Mouse (Mus musculus): ENCODE measurements around the gene Utp6. TPM values are rescaled to one million over a fixed set of nuclear protein-coding genes. Genes with fewer than 3 reads are reported as not detected.
"Not testable (repeated sequence)": the region's sequence is repeated elsewhere in the genome, so short reads cannot be mapped to it uniquely, and the experiment has no call there.

Gene Utp6
- polyA plus RNA-seq, 1 experiment, result 29.9 TPM

DNA sequence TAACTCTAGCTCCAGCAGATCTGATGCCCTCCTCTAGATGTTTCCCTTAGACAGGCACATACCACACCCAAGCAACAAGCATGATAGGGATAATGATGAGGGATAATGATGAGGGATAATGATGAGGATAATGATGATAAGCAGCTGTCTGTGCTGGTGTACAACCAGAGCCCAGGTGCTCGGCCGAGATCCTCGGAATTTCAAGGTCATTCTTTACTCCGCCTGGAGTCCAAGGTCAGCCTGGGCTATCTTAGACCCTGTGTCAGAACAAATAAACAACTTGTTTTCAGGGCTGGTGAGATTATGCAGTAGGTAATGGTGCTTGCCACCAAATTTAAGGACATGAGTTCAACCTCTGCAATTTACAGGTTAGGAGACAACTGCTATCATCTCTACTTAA lies 24.7 kb upstream of the Utp6 start:
- Histone ChIP-seq H3K4me3 (ENCODE audit: insufficient read depth, low read length) (no peak overlapping the region), H3K27ac (ENCODE audit: insufficient read depth, low read depth, low read length) (no peak overlapping the region), H3K4me1 (ENCODE audit: control insufficient read depth, insufficient read depth, low read length) (peaks cover 10% of the 10 kb centered on the region)
- no peak for TF ChIP-seq CTCF (IDR thresholded peaks at IDR 0.05; ENCODE audit: low read depth, low read length)
- no peak for TF ChIP-seq POLR2A (IDR thresholded peaks at IDR 0.05; ENCODE audit: borderline replicate concordance, low read depth, low read length)

- H3K27ac ChIP-seq (ENCODE audit: insufficient read depth, low read depth, low read length); H3K4me3 ChIP-seq (ENCODE audit: insufficient read depth, low read length); H3K4me1 ChIP-seq (ENCODE audit: control insufficient read depth, insufficient read depth, low read length): not testable (repeated sequence)
Observed at GRCm38 (mm10) chr11:79977747-79978146, 15.6 kb upstream of the Utp6 start.

DNA sequence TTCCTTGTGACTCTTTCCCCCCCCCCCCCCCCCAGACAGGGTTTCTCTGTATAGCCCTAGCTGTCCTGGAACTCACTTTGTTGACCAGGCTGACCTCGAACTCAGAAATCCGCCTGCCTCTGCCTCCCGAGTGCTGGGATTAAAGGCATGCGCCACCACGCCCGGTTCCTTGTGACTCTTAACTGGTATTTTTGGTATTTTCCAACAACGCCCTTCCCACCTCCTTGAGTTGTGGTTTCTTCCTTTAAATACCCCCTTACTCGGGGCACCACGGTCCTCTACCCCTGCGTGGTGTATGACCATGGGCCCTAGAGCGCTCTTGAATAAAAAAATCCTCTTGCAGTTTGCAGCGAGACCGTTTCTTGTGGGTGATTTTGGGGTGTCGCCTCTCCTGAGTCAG lies 14.9 kb upstream of the Utp6 start:
- H3K4me1 ChIP-seq (ENCODE audit: control insufficient read depth, insufficient read depth, low read length); H3K27ac ChIP-seq (ENCODE audit: insufficient read depth, low read depth, low read length); H3K4me3 ChIP-seq (ENCODE audit: insufficient read depth, low read length): not testable (repeated sequence)

- not testable (repeated sequence) for H3K4me1 ChIP-seq (ENCODE audit: control insufficient read depth, insufficient read depth, low read length); H3K27ac ChIP-seq (ENCODE audit: insufficient read depth, low read depth, low read length); H3K4me3 ChIP-seq (ENCODE audit: insufficient read depth, low read length)
Observed at GRCm38 (mm10) chr11:79976645-79977044, 14.5 kb upstream of the Utp6 start.

GRCm38 (mm10) chr11:79976222-79976621 lies 14.0 kb upstream of the Utp6 start:
- Histone ChIP-seq H3K27ac (ENCODE audit: insufficient read depth, low read depth, low read length) (no peak overlapping the region), H3K4me1 (ENCODE audit: control insufficient read depth, insufficient read depth, low read length) (peaks cover 2% of the 10 kb centered on the region; the same call in 1 of the 2 replicates), H3K4me3 (ENCODE audit: insufficient read depth, low read length) (no peak overlapping the region)
- no peak for TF ChIP-seq CTCF (IDR thresholded peaks at IDR 0.05; ENCODE audit: low read depth, low read length)

- TF ChIP-seq POLR2A (IDR thresholded peaks at IDR 0.05; ENCODE audit: borderline replicate concordance, low read depth, low read length) (no peak), CTCF (IDR thresholded peaks at IDR 0.05; ENCODE audit: low read depth, low read length) (no peak)
- H3K4me1 ChIP-seq (ENCODE audit: control insufficient read depth, insufficient read depth, low read length), result peaks cover 2% of the 10 kb centered on the region; the same call in 1 of the 2 replicates
- no peak overlapping the region for H3K27ac ChIP-seq (ENCODE audit: insufficient read depth, low read depth, low read length)
Observed at GRCm38 (mm10) chr11:79975377-79975776, 13.2 kb upstream of the Utp6 start.

DNA sequence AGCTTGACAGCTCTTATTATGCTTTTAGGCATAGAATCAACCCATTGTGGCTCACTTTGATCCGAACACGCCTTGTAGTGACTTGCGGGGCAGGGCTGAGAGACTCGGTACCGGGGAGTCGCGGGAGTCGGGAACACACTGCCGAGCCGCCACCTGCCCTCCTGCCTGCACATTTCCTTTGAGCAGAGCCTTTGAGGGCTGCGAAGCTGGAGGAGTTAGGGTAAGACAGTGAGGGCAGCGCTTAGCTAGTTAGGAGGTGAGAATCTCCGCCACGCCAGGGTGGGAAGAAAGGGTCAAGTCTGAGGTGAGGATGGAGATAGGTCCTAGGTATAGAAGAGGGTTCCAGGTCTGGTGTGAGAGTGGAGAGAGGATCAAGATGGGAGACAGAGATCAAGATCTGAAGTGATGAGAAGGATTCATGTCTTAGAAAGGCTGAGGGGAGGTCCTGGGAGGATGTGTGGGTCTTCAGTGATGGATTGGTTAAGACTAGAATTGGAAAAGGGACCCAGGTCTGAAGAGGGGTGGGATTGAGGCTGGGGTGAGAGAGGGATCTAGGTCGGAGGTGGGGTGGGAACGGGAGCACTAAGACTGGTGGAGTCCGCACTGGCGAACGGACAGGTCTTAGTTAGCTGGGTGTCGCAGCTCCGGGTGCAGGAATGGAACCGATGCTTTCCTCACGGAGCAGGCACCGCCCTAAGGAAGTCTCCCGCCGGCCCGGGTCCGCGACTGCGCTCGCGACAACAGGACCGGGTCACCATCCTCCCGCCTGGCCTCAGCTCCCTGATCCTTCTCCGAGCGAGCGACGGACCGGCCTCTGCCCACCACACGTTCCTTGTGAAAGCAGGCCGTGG lies 11.7 kb upstream of the Utp6 start:
- Histone ChIP-seq H3K4me3 (ENCODE audit: insufficient read depth, low read length) (peak overlapping the region; percentile 55), H3K4me1 (ENCODE audit: control insufficient read depth, insufficient read depth, low read length) (peaks cover 2% of the 10 kb centered on the region; the same call in 1 of the 2 replicates), H3K27ac (ENCODE audit: insufficient read depth, low read depth, low read length) (no peak overlapping the region)
- TF ChIP-seq POLR2A (IDR thresholded peaks at IDR 0.05; ENCODE audit: borderline replicate concordance, low read depth, low read length), result no peak
- TF ChIP-seq CTCF (IDR thresholded peaks at IDR 0.05; ENCODE audit: low read depth, low read length), result no peak

More at GRCm38 (mm10) chr11:79975377-79975776, 13.2 kb upstream of the Utp6 start:
- H3K4me3 ChIP-seq (ENCODE audit: insufficient read depth, low read length), result no peak overlapping the region

DNA sequence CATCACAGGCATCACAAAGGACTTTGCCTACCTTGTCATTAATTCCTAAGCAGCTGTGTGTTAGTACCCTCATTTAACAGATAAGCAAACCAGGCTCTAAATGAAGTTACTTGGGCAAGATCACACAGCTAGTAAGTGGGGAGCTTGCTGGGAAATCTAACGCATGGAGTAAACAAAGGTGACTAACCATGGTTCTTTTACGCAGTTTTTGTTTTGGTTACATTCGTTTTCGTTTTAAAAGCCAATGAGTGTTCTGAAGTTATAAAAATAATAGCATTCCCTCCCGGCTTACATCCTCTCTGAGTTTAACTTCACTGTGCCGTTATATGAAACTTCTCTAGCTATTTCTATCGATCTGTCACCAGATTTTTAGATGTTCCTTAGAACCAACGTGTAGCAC lies 10.9 kb upstream of the Utp6 start:
- peaks cover 2% of the 10 kb centered on the region; the same call in 1 of the 2 replicates for H3K4me1 ChIP-seq (ENCODE audit: control insufficient read depth, insufficient read depth, low read length)
- H3K27ac ChIP-seq (ENCODE audit: insufficient read depth, low read depth, low read length), result no peak overlapping the region
- TF ChIP-seq CTCF (IDR thresholded peaks at IDR 0.05; ENCODE audit: low read depth, low read length) (no peak), POLR2A (IDR thresholded peaks at IDR 0.05; ENCODE audit: borderline replicate concordance, low read depth, low read length) (no peak)
- no peak overlapping the region for H3K4me3 ChIP-seq (ENCODE audit: insufficient read depth, low read length)

DNA sequence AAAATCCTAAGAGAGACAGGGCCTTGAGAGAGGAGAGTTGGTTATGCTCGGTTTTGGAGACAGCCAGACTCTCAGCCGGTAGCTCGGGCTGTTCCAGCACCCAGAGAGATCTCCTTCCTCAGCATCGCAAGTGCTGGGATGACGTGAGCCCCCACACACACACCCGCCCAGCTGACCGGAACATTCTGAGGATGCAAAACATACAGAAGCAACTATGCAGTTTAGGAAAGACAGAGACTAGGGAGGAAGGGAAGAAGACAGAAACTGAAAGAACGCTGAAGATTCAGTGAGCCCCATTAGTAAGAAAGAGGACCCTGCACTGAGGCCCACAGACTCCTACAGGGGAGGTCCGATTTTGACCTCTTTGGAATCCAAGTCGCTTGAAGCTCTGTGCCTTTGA lies 5.6 kb upstream of the Utp6 start:
- Histone ChIP-seq H3K27ac (ENCODE audit: insufficient read depth, low read depth, low read length) (no peak overlapping the region), H3K4me1 (ENCODE audit: control insufficient read depth, insufficient read depth, low read length) (peaks cover 3% of the 10 kb centered on the region), H3K4me3 (ENCODE audit: insufficient read depth, low read length) (no peak overlapping the region)
- no peak for TF ChIP-seq CTCF (IDR thresholded peaks at IDR 0.05; ENCODE audit: low read depth, low read length)
- no peak for TF ChIP-seq POLR2A (IDR thresholded peaks at IDR 0.05; ENCODE audit: borderline replicate concordance, low read depth, low read length)

GRCm38 (mm10) chr11:79965896-79966295 lies 3.7 kb upstream of the Utp6 start:
- TF ChIP-seq POLR2A (IDR thresholded peaks at IDR 0.05; ENCODE audit: borderline replicate concordance, low read depth, low read length) (no peak), CTCF (IDR thresholded peaks at IDR 0.05; ENCODE audit: low read depth, low read length) (no peak)
- H3K4me3 ChIP-seq (ENCODE audit: insufficient read depth, low read length), result no peak overlapping the region
- peaks cover 3% of the 10 kb centered on the region for H3K4me1 ChIP-seq (ENCODE audit: control insufficient read depth, insufficient read depth, low read length)
- no peak overlapping the region for H3K27ac ChIP-seq (ENCODE audit: insufficient read depth, low read depth, low read length)

Data from bone marrow macrophage, adult 2 months (primary cell).